Mouse (Mus musculus) liver, embryonic 14.5 days (tissue): ENCODE data around the gene Cbx2.

Experiments used
- CTCF ChIP-seq: IDR thresholded peaks from 2 replicates; pipeline ENCODE4 v1.5.1; 2016; ENCODE audit warnings: antibody characterized with exemption, low read depth, control low read depth
- EP300 ChIP-seq: IDR thresholded peaks from 2 replicates; pipeline ENCODE4 v1.6.1; 2016; ENCODE audit warnings: antibody characterized with exemption, low read depth

DNA sequence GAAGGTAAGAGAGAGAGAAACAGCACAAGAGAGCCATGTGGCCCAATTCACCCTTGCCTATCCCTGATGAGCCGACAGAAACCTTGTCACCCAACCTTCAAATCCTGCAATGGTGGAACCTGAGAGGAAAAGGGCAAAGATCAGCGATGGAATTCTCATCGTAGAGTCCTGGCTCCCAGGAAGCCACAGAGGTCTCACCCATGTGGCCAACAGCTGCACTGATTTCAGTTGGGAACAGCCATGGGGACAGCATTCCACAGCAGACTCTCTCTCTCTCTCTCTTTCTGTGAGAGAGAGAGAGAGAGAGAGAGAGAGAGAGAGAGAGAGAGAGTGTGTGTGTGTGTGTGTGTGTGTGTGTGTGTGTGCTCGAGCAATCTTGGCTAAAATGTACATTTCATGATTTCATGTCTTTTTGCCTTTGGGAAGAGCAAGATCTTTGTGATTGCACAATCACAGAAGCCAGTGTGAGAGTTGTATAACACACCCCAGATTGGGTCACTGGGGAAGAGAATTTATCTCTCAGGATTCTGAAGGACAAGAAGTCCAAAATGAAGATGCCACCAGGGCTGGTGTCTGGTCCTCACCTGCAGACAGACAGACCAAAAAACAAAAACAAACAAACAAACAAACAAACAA lies 21.2 kb upstream of the Cbx2 start:
- TF ChIP-seq CTCF = no peak
- no peak for TF ChIP-seq EP300
